ENCODE assay signal across 13 mouse cellular contexts in genomic region chr1:168231548-168232429, GRCm38 (mm10).
DNase-seq lines count a peak whose midpoint lies in the region; ATAC-seq and TF ChIP-seq lines count a peak whose summit lies in the region.
"Had no signal": no experiment of that assay in that cellular context is flagged by ENCODE, and none has a peak within 500 bp of the region (broad histone marks: within the 10 kb centered on the region; RNA-seq: fewer than 3 reads in every experiment).

No protein-coding gene starts in this region.

- no peaks in the 10 kb centered on the region for H3K9me3 ChIP-seq in heart, embryonic 13.5 days
- H3K9me3 ChIP-seq in midbrain, embryonic 12.5 days = no peaks in the 10 kb centered on the region
- no peaks in the 10 kb centered on the region for H3K9me3 ChIP-seq in midbrain, embryonic 16.5 days (replicated peaks; ENCODE audit: control insufficient read depth, low read length, poor library complexity, severe bottlenecking)
- no peaks in the 10 kb centered on the region for H3K9me3 ChIP-seq in hindbrain, postnatal 0 days (ENCODE audit: low read length)
- H3K9me3 ChIP-seq in stomach, postnatal 0 days (ENCODE audit: control insufficient read depth, low read length) = no peaks in the 10 kb centered on the region
- H3K9me3 ChIP-seq: hindbrain, embryonic 15.5 days had no signal

- no peak overlapping the region for H3K4me2 ChIP-seq in heart, embryonic 13.5 days
- H3K4me2 ChIP-seq in midbrain, embryonic 12.5 days (replicated peaks) = no peak overlapping the region
- H3K4me2 ChIP-seq in midbrain, embryonic 16.5 days (ENCODE audit: low read length) = no peak overlapping the region
- no peak overlapping the region for H3K4me2 ChIP-seq in hindbrain, postnatal 0 days (ENCODE audit: low read depth, low read length)
- no peak overlapping the region for H3K4me2 ChIP-seq in stomach, postnatal 0 days (replicated peaks; ENCODE audit: low read depth)
- H3K4me2 ChIP-seq: hindbrain, embryonic 15.5 days had no signal

- no peak for DNase-seq in heart, postnatal 10 days
- no peak for DNase-seq in hindbrain, postnatal 0 days (ENCODE audit: low spot score)
- no peak for DNase-seq in stomach, postnatal 0 days (ENCODE audit: low spot score)
- no peak for DNase-seq in layer of hippocampus, postnatal 25 days (ENCODE audit: extremely low spot score in 1 of 2, low spot score in 1 of 2)
- DNase-seq: cerebellum, adult 8-10 months; gastrocnemius, postnatal 25 days; left cerebral cortex, postnatal 4 days; lung, postnatal 10 days; thymus, postnatal 36 days had no signal

- WGBS in heart, embryonic 13.5 days = 89% methylated on average over 11 of the region's 11 CpGs
- 95% methylated on average over 11 of the region's 11 CpGs for WGBS in midbrain, embryonic 12.5 days
- WGBS in midbrain, embryonic 16.5 days = 91% methylated on average over 11 of the region's 11 CpGs
- whole genome bisulfite sequencing in hindbrain, postnatal 0 days = 92% methylated on average over 11 of the region's 11 CpGs
- 77% methylated on average over 11 of the region's 11 CpGs for WGBS in stomach, postnatal 0 days

- H3K4me1 ChIP-seq in heart, embryonic 13.5 days = peaks cover 74% of the 10 kb centered on the region
- H3K4me1 ChIP-seq in midbrain, embryonic 12.5 days = peaks cover 31% of the 10 kb centered on the region
- peaks cover 20% of the 10 kb centered on the region for H3K4me1 ChIP-seq in midbrain, embryonic 16.5 days (ENCODE audit: control insufficient read depth, insufficient read depth, low read length)
- H3K4me1 ChIP-seq in hindbrain, postnatal 0 days (ENCODE audit: insufficient read depth, low read length) = peaks cover 20% of the 10 kb centered on the region
- peaks cover 5% of the 10 kb centered on the region; the same call in 1 of the 2 replicates for H3K4me1 ChIP-seq in stomach, postnatal 0 days (replicated peaks; ENCODE audit: control insufficient read depth, insufficient read depth)

- H3K9ac ChIP-seq in heart, embryonic 13.5 days = no peak overlapping the region
- H3K9ac ChIP-seq in midbrain, embryonic 12.5 days (replicated peaks) = no peak overlapping the region
- H3K9ac ChIP-seq in midbrain, embryonic 16.5 days (ENCODE audit: low read depth, low read length) = no peak overlapping the region
- H3K9ac ChIP-seq in hindbrain, postnatal 0 days (replicated peaks; ENCODE audit: low read length) = no peak overlapping the region
- no peak overlapping the region for H3K9ac ChIP-seq in stomach, postnatal 0 days (ENCODE audit: low read length)
- H3K9ac ChIP-seq: hindbrain, embryonic 15.5 days had no signal

- H3K4me3 ChIP-seq in heart, embryonic 13.5 days = no peak overlapping the region
- no peak overlapping the region for H3K4me3 ChIP-seq in midbrain, embryonic 12.5 days
- no peak overlapping the region for H3K4me3 ChIP-seq in midbrain, embryonic 16.5 days (ENCODE audit: low read depth, low read length)
- H3K4me3 ChIP-seq in hindbrain, postnatal 0 days (ENCODE audit: low read length) = no peak overlapping the region
- H3K4me3 ChIP-seq in stomach, postnatal 0 days (ENCODE audit: low read depth, low read length) = no peak overlapping the region
- H3K4me3 ChIP-seq: hindbrain, embryonic 15.5 days had no signal

- intact Hi-C loops in heart, postnatal 10 days (cut with DNase I) = loop anchor here (5.0 kb wide), 1 partner anchor 56 kb away; no protein-coding TSS in a partner anchor

- H3K36me3 ChIP-seq in heart, embryonic 13.5 days = no peaks in the 10 kb centered on the region
- H3K36me3 ChIP-seq in midbrain, embryonic 12.5 days = no peaks in the 10 kb centered on the region
- H3K36me3 ChIP-seq in midbrain, embryonic 16.5 days (ENCODE audit: control insufficient read depth, insufficient read depth, low read length) = no peaks in the 10 kb centered on the region
- no peaks in the 10 kb centered on the region for H3K36me3 ChIP-seq in hindbrain, postnatal 0 days (ENCODE audit: insufficient read depth, low read length)
- H3K36me3 ChIP-seq in stomach, postnatal 0 days (ENCODE audit: control insufficient read depth, insufficient read depth, low read length) = no peaks in the 10 kb centered on the region
- H3K36me3 ChIP-seq: hindbrain, embryonic 15.5 days had no signal

- no peak for ATAC-seq in heart, embryonic 13.5 days (ENCODE audit: extremely low read depth, insufficient number of reproducible peaks, low FRiP score, low TSS enrichment)
- 0 out of 2 replicates have a peak, but pooled peaks have one; percentile 34 for ATAC-seq in midbrain, embryonic 12.5 days (ENCODE audit: low FRiP score, low read depth)
- no peak for ATAC-seq in midbrain, embryonic 16.5 days
- ATAC-seq in hindbrain, postnatal 0 days = no peak
- no peak for ATAC-seq in stomach, postnatal 0 days (ENCODE audit: low FRiP score, low TSS enrichment)

- TF ChIP-seq CTCF in hindbrain, postnatal 0 days (IDR thresholded peaks at IDR 0.05; ENCODE audit: low read depth) = peak; percentile 29
- TF ChIP-seq CTCF in stomach, postnatal 0 days (IDR thresholded peaks at IDR 0.05; ENCODE audit: low read depth) = peak; percentile 56

- no peaks in the 10 kb centered on the region for H3K27me3 ChIP-seq in heart, embryonic 13.5 days (replicated peaks)
- H3K27me3 ChIP-seq in midbrain, embryonic 12.5 days = no peaks in the 10 kb centered on the region; the same call in 1 of the 2 replicates
- H3K27me3 ChIP-seq in midbrain, embryonic 16.5 days (ENCODE audit: control insufficient read depth, insufficient read depth, low read depth, low read length) = no peaks in the 10 kb centered on the region
- H3K27me3 ChIP-seq in hindbrain, postnatal 0 days (ENCODE audit: insufficient read depth, low read length) = no peaks in the 10 kb centered on the region
- H3K27me3 ChIP-seq in stomach, postnatal 0 days (ENCODE audit: control insufficient read depth, insufficient read depth, low read length) = no peaks in the 10 kb centered on the region
- H3K27me3 ChIP-seq: hindbrain, embryonic 15.5 days had no signal

- TF ChIP-seq EP300 in stomach, postnatal 0 days (optimal IDR thresholded peaks at IDR 0.05) = no peak

- peak overlapping the region; percentile 63; the same call in 1 of the 2 replicates for H3K27ac ChIP-seq in heart, embryonic 13.5 days (replicated peaks)
- no peak overlapping the region for H3K27ac ChIP-seq in midbrain, embryonic 12.5 days (replicated peaks)
- no peak overlapping the region for H3K27ac ChIP-seq in midbrain, embryonic 16.5 days (ENCODE audit: low read length)
- H3K27ac ChIP-seq in hindbrain, postnatal 0 days = no peak overlapping the region
- peak overlapping the region; percentile 77 for H3K27ac ChIP-seq in stomach, postnatal 0 days (replicated peaks)
- H3K27ac ChIP-seq: hindbrain, embryonic 15.5 days had no signal

Comparison
In these comparisons a context has a peak if more than half of its experiments do, and no peak if none do; other contexts are left out.
1. H3K27ac ChIP-seq: peak in heart, embryonic 13.5 days (single experiment) and stomach, postnatal 0 days (single experiment); none in midbrain, embryonic 12.5 days (single experiment), midbrain, embryonic 16.5 days (single experiment) and hindbrain, postnatal 0 days (single experiment).